In the genomic region with DNA sequence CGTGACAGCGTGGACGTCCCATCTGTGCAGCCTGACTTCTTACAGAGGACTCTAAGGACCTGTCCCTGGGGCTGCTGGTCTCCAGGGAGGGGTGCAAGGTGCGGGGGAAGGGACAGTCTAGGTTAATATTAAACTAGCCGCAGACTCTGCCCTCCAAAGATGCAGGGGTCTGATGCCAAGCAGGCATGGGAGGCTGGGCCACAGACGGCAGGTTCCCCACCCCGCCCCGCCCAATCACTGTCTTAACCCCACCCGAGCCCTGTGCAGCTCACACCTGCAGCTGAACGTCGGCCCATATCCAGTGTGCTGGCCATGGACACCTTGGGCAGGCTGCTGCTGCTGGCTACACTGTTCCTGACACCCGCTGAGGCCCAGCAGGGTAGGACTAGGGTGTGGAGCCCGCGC, we compare ENCODE assay signal across 8 mouse cellular contexts. TPM values are rescaled to one million over a fixed set of nuclear protein-coding genes. Genes with fewer than 3 reads are reported as not detected.
DNase-seq lines count a peak whose midpoint lies in the region; ATAC-seq and TF ChIP-seq lines count a peak whose summit lies in the region.

A gene (plus strand): TSS at position 271 of the 405 bp plus-strand sequence.

- no peak for TF ChIP-seq EP300 in heart, adult 2 months (IDR thresholded peaks at IDR 0.05; ENCODE audit: insufficient read depth, low read depth, low read length)
- no peak for TF ChIP-seq EP300 in liver, postnatal 0 days (IDR thresholded peaks at IDR 0.05; ENCODE audit: low read depth)

- no peaks in the 10 kb centered on the region for H3K36me3 ChIP-seq in heart, adult 2 months (ENCODE audit: control insufficient read depth, insufficient read depth, low read length)
- H3K36me3 ChIP-seq in intestine, embryonic 15.5 days, result peaks cover 9% of the 10 kb centered on the region
- peaks cover 8% of the 10 kb centered on the region for H3K36me3 ChIP-seq in liver, postnatal 0 days (replicated peaks; ENCODE audit: insufficient read depth, low read length)

- intact Hi-C loops in heart, adult 2 months (cut with DNase I), result no loop called here
- intact Hi-C loops in heart, postnatal 36 days (cut with DNase I), result no loop called here

- TF ChIP-seq POLR2A in heart, adult 2 months (IDR thresholded peaks at IDR 0.05; ENCODE audit: insufficient read depth, low read depth, low read length), result no peak

- peak within 1 kb of the TSS; percentile 74 for H3K4me2 ChIP-seq in intestine, embryonic 15.5 days (replicated peaks)
- peak within 1 kb of the TSS; percentile 62 for H3K4me2 ChIP-seq in liver, postnatal 0 days (ENCODE audit: low read depth, low read length)

- no peaks in the 10 kb centered on the region for H3K9me3 ChIP-seq in intestine, embryonic 15.5 days
- H3K9me3 ChIP-seq in liver, postnatal 0 days (ENCODE audit: low read length), result no peaks in the 10 kb centered on the region

- no peak for TF ChIP-seq CTCF in heart, adult 2 months (IDR thresholded peaks at IDR 0.05)
- TF ChIP-seq CTCF in liver, postnatal 0 days (IDR thresholded peaks at IDR 0.05; ENCODE audit: low read depth), result no peak

- H3K27me3 ChIP-seq in heart, adult 2 months (ENCODE audit: control insufficient read depth, insufficient read depth, low read length), result no peaks in the 10 kb centered on the region
- H3K27me3 ChIP-seq in intestine, embryonic 15.5 days (replicated peaks), result no peaks in the 10 kb centered on the region
- H3K27me3 ChIP-seq in liver, postnatal 0 days (ENCODE audit: insufficient read depth, low read length), result no peaks in the 10 kb centered on the region

- no peak for DNase-seq in heart, adult 2 months
- no peak for DNase-seq in heart, postnatal 36 days
- DNase-seq in liver, postnatal 0 days, result no peak
- DNase-seq in ovary, adult 18-20 months (ENCODE audit: low spot score), result no peak
- no peak for DNase-seq in adrenal gland, adult 18-20 months (ENCODE audit: low spot score in 2 of 2)
- DNase-seq in right cerebral cortex, postnatal 10 days (ENCODE audit: low spot score in 2 of 2), result no peak

- H3K79me2 ChIP-seq in heart, adult 2 months (replicated peaks; ENCODE audit: control insufficient read depth, insufficient read depth, low read length), result no peaks in the 10 kb centered on the region

- 57% methylated on average over 14 of the region's 14 CpGs for WGBS in heart, adult 2 months
- WGBS in intestine, embryonic 15.5 days, result 44% methylated on average over 14 of the region's 14 CpGs
- WGBS in liver, postnatal 0 days (ENCODE audit: insufficient replicate concordance), result 48% methylated on average over 14 of the region's 14 CpGs

- peak within 1 kb of the TSS; percentile 33 for H3K4me3 ChIP-seq in heart, adult 2 months
- peak within 1 kb of the TSS; percentile 46 for H3K4me3 ChIP-seq in intestine, embryonic 15.5 days (replicated peaks)
- H3K4me3 ChIP-seq in liver, postnatal 0 days (ENCODE audit: low read depth, low read length), result peak within 1 kb of the TSS; percentile 29

- no peak for ATAC-seq in common myeloid progenitor, adult 5-6 weeks (replicated peaks; ENCODE audit: low read depth, poor library complexity, severe bottlenecking)
- peak; percentile 86 for ATAC-seq in intestine, embryonic 15.5 days
- ATAC-seq in liver, postnatal 0 days, result no peak; the same call in 1 of the 2 replicates

- H3K9ac ChIP-seq in heart, adult 2 months (ENCODE audit: low read depth, low read length), result peak within 1 kb of the TSS; percentile 53
- peak within 1 kb of the TSS; percentile 40 for H3K9ac ChIP-seq in intestine, embryonic 15.5 days
- H3K9ac ChIP-seq in liver, postnatal 0 days (replicated peaks), result peak within 1 kb of the TSS; percentile 60

- H3K4me1 ChIP-seq in heart, adult 2 months (ENCODE audit: control insufficient read depth, insufficient read depth, low read length), result peaks cover 5% of the 10 kb centered on the region
- H3K4me1 ChIP-seq in intestine, embryonic 15.5 days (replicated peaks), result peaks cover 20% of the 10 kb centered on the region
- H3K4me1 ChIP-seq in liver, postnatal 0 days (ENCODE audit: insufficient read depth), result peaks cover 25% of the 10 kb centered on the region

- H3K27ac ChIP-seq in heart, adult 2 months, result peak within 1 kb of the TSS; percentile 64
- peak within 1 kb of the TSS; percentile 84 for H3K27ac ChIP-seq in intestine, embryonic 15.5 days
- peak within 1 kb of the TSS; percentile 44 for H3K27ac ChIP-seq in liver, postnatal 0 days (ENCODE audit: low read depth)

RNA-seq across cellular contexts. Expression of the gene that starts here (rescaled TPM):
- 1 to 10 TPM; 2.0 to 2.3 TPM for total RNA-seq in heart, adult 2 months (2021)
- 8.3 and 8.6 TPM in 2 replicates for polyA plus RNA-seq in heart, adult 2 months (2012; rRNA removed)
- 1 to 10 TPM; 2.2 to 2.4 TPM for total RNA-seq in heart, postnatal 36 days (2021)
- 5.0 and 13.2 TPM in 2 replicates for total RNA-seq in common myeloid progenitor, adult 5-6 weeks (2017)
- 235 and 288 TPM in 2 replicates for polyA plus RNA-seq in intestine, embryonic 15.5 days (2015; fragmentation: Nextera tagmentation; extraction: Ambion mirVana)
- polyA plus RNA-seq in liver, postnatal 0 days (2015; fragmentation: Nextera tagmentation; extraction: Ambion mirVana), result 1.7 and 2.0 TPM in 2 replicates
- 1 to 10 TPM; 1.1 to 1.2 TPM for total RNA-seq in adrenal gland, adult 18-20 months (2021)

Comparison
In these comparisons a context has a peak if more than half of its experiments do, and no peak if none do; other contexts are left out.
1. RNA of the gene that starts here (polyA plus RNA-seq): 235 to 288 TPM in intestine, embryonic 15.5 days; 8.3 to 8.6 TPM in heart, adult 2 months and 1.7 to 2.0 TPM in liver, postnatal 0 days; every median in the first group is over 10 times any median in the second.
2. Peak in every context shown above with its lines, with median percentiles within 50 percentile points of each other: H3K27ac ChIP-seq, H3K4me3 ChIP-seq and H3K9ac ChIP-seq.